Mouse (Mus musculus): ENCODE data around the gene Mrpl38.
"Not testable (repeated sequence)": the region's sequence is repeated elsewhere in the genome, so short reads cannot be mapped to it uniquely, and the experiment has no call there.

Gene Mrpl38

GRCm38 (mm10) chr11:116096213-116097108, 42.2 kb downstream of the Mrpl38 start:
- in situ Hi-C loops (cut with MboI, MseI), result no loop called here

DNA sequence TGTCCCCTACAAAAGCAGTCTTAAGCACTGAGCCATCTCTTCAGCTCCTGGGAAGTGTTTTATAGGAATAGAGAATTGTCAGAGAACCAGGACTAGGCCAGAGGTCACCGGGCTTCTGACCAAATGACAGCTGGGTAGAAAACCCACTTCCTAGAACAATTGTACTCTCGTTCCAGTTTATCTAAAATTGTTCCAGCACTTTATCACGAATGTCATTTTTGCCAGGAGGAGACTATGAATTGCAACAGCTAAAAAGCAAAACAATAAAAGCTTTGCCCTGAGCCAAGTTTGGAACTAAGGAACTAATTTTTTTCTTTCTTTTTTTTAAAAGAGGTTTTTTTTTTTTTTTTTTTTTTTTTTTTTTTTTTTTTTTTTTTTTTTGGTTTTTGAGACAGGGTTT, 43.1 kb downstream of the Mrpl38 start:
- in situ Hi-C loops (cut with MboI, MseI), result no loop called here

DNA sequence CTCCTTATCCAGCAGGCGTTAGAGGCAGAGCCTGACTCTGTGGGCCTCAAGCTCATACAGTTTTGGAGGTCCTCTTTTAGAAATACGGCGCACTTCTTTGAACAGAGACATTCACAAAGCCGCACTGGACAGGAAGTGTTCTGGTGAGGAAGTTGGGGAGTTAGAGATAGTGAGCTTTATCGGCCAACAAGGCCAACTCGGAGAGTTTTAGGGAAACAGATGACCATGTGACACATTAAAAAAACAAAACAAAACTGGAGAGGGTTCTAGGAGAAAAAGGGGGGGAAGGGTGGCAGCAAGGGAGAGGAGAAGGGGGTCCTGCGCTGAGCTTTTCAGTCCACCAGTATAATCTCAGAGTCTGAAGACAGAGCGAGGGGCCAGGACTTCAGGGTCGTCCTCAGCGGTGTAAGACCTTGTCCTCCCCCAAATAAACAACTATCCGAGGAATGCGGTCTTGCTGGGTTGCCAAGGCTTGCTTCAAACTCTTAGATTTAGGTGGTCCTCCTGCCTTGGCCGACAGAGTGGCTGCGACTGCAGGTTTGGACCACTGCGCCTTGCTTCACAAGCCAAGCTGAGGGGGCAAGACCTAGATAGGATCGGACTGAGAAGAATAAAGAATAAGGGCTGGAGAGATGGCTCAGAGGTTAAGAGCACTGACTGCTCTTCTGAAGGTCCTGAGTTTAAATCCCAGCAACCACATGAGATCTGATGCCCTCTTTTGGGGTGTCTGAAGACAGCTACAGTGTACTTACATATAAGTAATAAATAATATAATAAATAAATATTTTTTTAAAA, 44.7 kb downstream of the Mrpl38 start:
- in situ Hi-C loops (cut with MboI, MseI), result no loop called here

GRCm38 (mm10) chr11:116092959-116093358, 45.7 kb downstream of the Mrpl38 start:
- in situ Hi-C loops (cut with MboI, MseI), result not testable (repeated sequence)

- in situ Hi-C loops (cut with MboI, MseI), result no loop called here
Measured at GRCm38 (mm10) chr11:116091591-116091990, 47.1 kb downstream of the Mrpl38 start.

- in situ Hi-C loops (cut with MboI, MseI), result no loop called here
Measured at GRCm38 (mm10) chr11:116089545-116089944, 49.1 kb downstream of the Mrpl38 start.

DNA sequence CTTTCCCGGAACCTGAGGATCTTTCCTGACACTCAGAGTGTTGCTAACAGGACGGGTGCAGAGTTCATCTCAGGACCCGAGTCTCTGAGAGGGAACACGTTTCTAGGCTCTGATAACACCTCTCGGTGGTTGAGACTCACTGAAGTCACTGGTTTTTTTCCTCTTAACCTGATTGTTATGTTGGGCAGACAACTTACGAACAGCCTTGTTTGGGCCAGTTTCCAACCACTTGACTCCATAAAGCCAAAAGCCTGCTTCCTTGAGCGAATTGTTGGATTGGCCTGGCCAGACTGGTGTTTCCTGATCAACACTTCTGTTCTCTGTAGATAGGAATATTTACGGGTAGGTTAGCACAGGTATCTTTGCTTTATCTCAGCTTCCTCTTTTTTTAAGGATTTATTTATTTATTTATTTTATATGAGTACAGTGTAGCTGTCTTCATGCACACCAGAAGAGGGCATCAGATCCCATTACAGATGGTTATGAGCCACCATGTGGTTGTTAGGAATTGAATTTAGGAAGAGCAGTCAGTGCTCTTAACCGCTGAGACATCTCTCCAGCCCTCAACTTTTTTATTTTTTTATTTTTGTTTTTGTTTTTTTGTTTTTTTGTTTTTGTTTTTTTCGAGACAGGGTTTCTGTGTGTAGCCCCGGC, 49.8 kb downstream of the Mrpl38 start:
- in situ Hi-C loops (cut with MboI, MseI), result no loop called here

GRCm38 (mm10) chr11:116088188-116088587, 50.5 kb downstream of the Mrpl38 start:
- in situ Hi-C loops (cut with MboI, MseI), result no loop called here

GRCm38 (mm10) chr11:116087194-116088130, 51.2 kb downstream of the Mrpl38 start:
- in situ Hi-C loops (cut with MboI, MseI), result no loop called here

GRCm38 (mm10) chr11:116086258-116087193, 52.1 kb downstream of the Mrpl38 start, which contains the start of gene Wbp2:
Wbp2 (minus strand) TSS chr11:116086995.
- in situ Hi-C loops (cut with MboI, MseI), result no loop called here

GRCm38 (mm10) chr11:116084166-116084565, 54.5 kb downstream of the Mrpl38 start:
- in situ Hi-C loops (cut with MboI, MseI), result no loop called here

- in situ Hi-C loops (cut with MboI, MseI), result no loop called here
Measured at GRCm38 (mm10) chr11:116083096-116083672, 55.5 kb downstream of the Mrpl38 start.

All from T-helper 2 cell (primary cell).